Mouse (Mus musculus) liver, embryonic 13.5 days (tissue): ENCODE results near the gene Slc24a2. TPM values are rescaled to one million over a fixed set of nuclear protein-coding genes. Genes with fewer than 3 reads are reported as not detected.

Experiments
- ATAC-seq: fragments of 200-750 bp; cut with Nextera tagmentation; 2 replicates; pipeline ENCODE4 v1.8.0; 2017; ENCODE audit warnings: low read depth, mild to moderate bottlenecking, moderate number of reproducible peaks, moderate library complexity
- DNase-seq: peaks from one replicate; pipeline ENCODE4 v3.0.0; 2022
- H3K27ac ChIP-seq: fragments of 300-500 bp; sonication (generic); 2 replicates; pipeline ENCODE4 v1.5.1; 2015; ENCODE audit warnings: moderate library complexity, mild to moderate bottlenecking, inconsistent platforms
- H3K27me3 ChIP-seq: fragments of 300-500 bp; sonication (generic); 2 replicates; pipeline ENCODE4 v1.6.1; 2015; ENCODE audit warnings: mild to moderate bottlenecking, inconsistent platforms
- H3K36me3 ChIP-seq: fragments of 300-500 bp; sonication (generic); 2 replicates; pipeline ENCODE4 v1.6.1; 2015; ENCODE audit warnings: mild to moderate bottlenecking, inconsistent platforms
- H3K4me1 ChIP-seq: fragments of 300-500 bp; sonication (generic); replicated peaks from 2 replicates; pipeline ENCODE4 v1.6.1; 2015; ENCODE audit warnings: inconsistent platforms
- H3K4me2 ChIP-seq: fragments of 300-500 bp; sonication (generic); 2 replicates; pipeline ENCODE4 v1.6.1; 2015; ENCODE audit warnings: inconsistent platforms, mild to moderate bottlenecking, moderate library complexity
- H3K4me3 ChIP-seq: fragments of 300-500 bp; sonication (generic); replicated peaks from 2 replicates; pipeline ENCODE4 v1.5.1; 2015; ENCODE audit warnings: mild to moderate bottlenecking, inconsistent platforms
- H3K9ac ChIP-seq: fragments of 300-500 bp; sonication (generic); 2 replicates; pipeline ENCODE4 v1.6.1; 2015; ENCODE audit warnings: mild to moderate bottlenecking, inconsistent platforms
- H3K9me3 ChIP-seq: fragments of 300-500 bp; sonication (generic); replicated peaks from 2 replicates; pipeline ENCODE4 v1.6.1; 2016; ENCODE audit warnings: inconsistent platforms
- WGBS: fragments of 180-500 bp; shearing (Covaris S2); methylation state at CpG from one replicate; pipeline ENCODE4 v1.1.7; 2015; ENCODE audit not compliant: insufficient replicate concordance; 5-methylcytosine and 5-hydroxymethylcytosine counted together
- polyA plus RNA-seq: library from polyadenylated mRNA; unstranded; fragments of >200 nt; fragmentation: Nextera tagmentation; extraction: Ambion mirVana; gene quantifications from 2 replicates; pipeline ENCODE4 v1.2.1, GENCODE M21; 2015

Slc24a2 gene
- polyA plus RNA-seq, result 0.07 TPM in 1 of 2 replicates, not detected in the other

GRCm38 (mm10) chr4:87229960-87230551, at the start of gene Slc24a2:
TSS of gene Slc24a2 (minus strand) at chr4:87230477.
- no peak within 1 kb of the TSS for H3K27ac ChIP-seq
- DNase-seq (no peak), ATAC-seq (peak; percentile 43; the same call in 1 of the 2 replicates)
- 0 out of 2 replicates have a peak, but pooled peaks cover 4% of the 10 kb centered on the region for H3K4me1 ChIP-seq
- peak within 1 kb of the TSS; percentile 65 for H3K4me2 ChIP-seq
- H3K36me3 ChIP-seq, result no peaks in the 10 kb centered on the region
- no peak within 1 kb of the TSS for H3K9ac ChIP-seq
- 0 out of 2 replicates have a peak, but pooled peaks cover 3% of the 10 kb centered on the region for H3K9me3 ChIP-seq
- peaks cover 20% of the 10 kb centered on the region for H3K27me3 ChIP-seq
- H3K4me3 ChIP-seq, result peak within 1 kb of the TSS; percentile 48
- WGBS, result under 1% methylated on average over 60 of the region's 62 CpGs

- ATAC-seq, result no peak
Observed at GRCm38 (mm10) chr4:87274825-87275224, 44.5 kb upstream of the Slc24a2 start.

GRCm38 (mm10) chr4:87274276-87274675, 44.0 kb upstream of the Slc24a2 start:
- ATAC-seq (no peak), DNase-seq (no peak)
- Histone ChIP-seq H3K27me3 (no peaks in the 10 kb centered on the region), H3K27ac (no peak overlapping the region), H3K4me1 (no peaks in the 10 kb centered on the region), H3K36me3 (no peaks in the 10 kb centered on the region), H3K4me3 (no peak overlapping the region), H3K9me3 (no peaks in the 10 kb centered on the region), H3K4me2 (no peak overlapping the region), H3K9ac (no peak overlapping the region)
- WGBS, result 59% methylated on average over 2 of the region's 2 CpGs

More at GRCm38 (mm10) chr4:87274825-87275224, 44.5 kb upstream of the Slc24a2 start:
- Histone ChIP-seq H3K4me2 (no peak overlapping the region), H3K9ac (no peak overlapping the region), H3K9me3 (no peaks in the 10 kb centered on the region), H3K4me3 (no peak overlapping the region), H3K4me1 (no peaks in the 10 kb centered on the region), H3K27me3 (no peaks in the 10 kb centered on the region), H3K36me3 (no peaks in the 10 kb centered on the region), H3K27ac (no peak overlapping the region)
- no peak for DNase-seq
- WGBS, result 32% methylated on average over 1 of the region's 1 CpGs

- Histone ChIP-seq H3K36me3 (no peaks in the 10 kb centered on the region), H3K4me1 (no peaks in the 10 kb centered on the region)
Observed at GRCm38 (mm10) chr4:87273476-87273875, 43.2 kb upstream of the Slc24a2 start.

GRCm38 (mm10) chr4:87229224-87229959, 885 bp downstream of the Slc24a2 start:
- Histone ChIP-seq H3K27me3 (peaks cover 20% of the 10 kb centered on the region), H3K4me1 (0 out of 2 replicates have a peak, but pooled peaks cover 4% of the 10 kb centered on the region), H3K36me3 (no peaks in the 10 kb centered on the region), H3K27ac (no peak overlapping the region), H3K9me3 (0 out of 2 replicates have a peak, but pooled peaks cover 3% of the 10 kb centered on the region), H3K4me2 (peak overlapping the region; percentile 65), H3K4me3 (peak overlapping the region; percentile 48), H3K9ac (no peak overlapping the region)
- ATAC-seq (no peak), DNase-seq (no peak)
- 20% methylated on average over 14 of the region's 14 CpGs for WGBS

More at GRCm38 (mm10) chr4:87273476-87273875, 43.2 kb upstream of the Slc24a2 start:
- H3K9me3 ChIP-seq, result no peaks in the 10 kb centered on the region
- no peak overlapping the region for H3K4me3 ChIP-seq
- WGBS, result 74% methylated on average over 3 of the region's 3 CpGs
- ATAC-seq (no peak), DNase-seq (no peak)
- no peak overlapping the region for H3K27ac ChIP-seq
- H3K27me3 ChIP-seq, result no peaks in the 10 kb centered on the region
- no peak overlapping the region for H3K9ac ChIP-seq
- no peak overlapping the region for H3K4me2 ChIP-seq

- Histone ChIP-seq H3K27ac (no peak overlapping the region), H3K9me3 (no peaks in the 10 kb centered on the region), H3K9ac (no peak overlapping the region), H3K36me3 (no peaks in the 10 kb centered on the region), H3K27me3 (no peaks in the 10 kb centered on the region), H3K4me3 (no peak overlapping the region), H3K4me2 (no peak overlapping the region), H3K4me1 (no peaks in the 10 kb centered on the region)
- ATAC-seq, result no peak
- 39% methylated on average over 2 of the region's 2 CpGs for WGBS
- DNase-seq, result no peak
Observed at GRCm38 (mm10) chr4:87221586-87221985, 8.7 kb downstream of the Slc24a2 start.

GRCm38 (mm10) chr4:87218196-87218595, 12.1 kb downstream of the Slc24a2 start:
- ATAC-seq (no peak), DNase-seq (no peak)
- Histone ChIP-seq H3K36me3 (no peaks in the 10 kb centered on the region), H3K27me3 (no peaks in the 10 kb centered on the region), H3K4me1 (no peaks in the 10 kb centered on the region), H3K9ac (no peak overlapping the region), H3K4me2 (no peak overlapping the region), H3K27ac (no peak overlapping the region), H3K4me3 (no peak overlapping the region), H3K9me3 (no peaks in the 10 kb centered on the region)
- WGBS, result 57% methylated on average over 5 of the region's 5 CpGs

- Histone ChIP-seq H3K27me3 (no peaks in the 10 kb centered on the region), H3K9me3 (no peaks in the 10 kb centered on the region), H3K36me3 (no peaks in the 10 kb centered on the region), H3K27ac (no peak overlapping the region), H3K4me1 (no peaks in the 10 kb centered on the region), H3K4me3 (no peak overlapping the region), H3K9ac (no peak overlapping the region), H3K4me2 (no peak overlapping the region)
- no peak for DNase-seq
- 55% methylated on average over 6 of the region's 6 CpGs for WGBS
- ATAC-seq, result no peak
Observed at GRCm38 (mm10) chr4:87211344-87211978, 18.8 kb downstream of the Slc24a2 start.

- no peak overlapping the region for H3K9ac ChIP-seq
- H3K27me3 ChIP-seq, result no peaks in the 10 kb centered on the region
- H3K4me1 ChIP-seq, result no peaks in the 10 kb centered on the region
- no peak overlapping the region for H3K4me2 ChIP-seq
- H3K9me3 ChIP-seq, result no peaks in the 10 kb centered on the region
- H3K36me3 ChIP-seq, result no peaks in the 10 kb centered on the region
- no peak overlapping the region for H3K4me3 ChIP-seq
- no peak for DNase-seq
- WGBS, result 52% methylated on average over 3 of the region's 3 CpGs
- no peak for ATAC-seq
- no peak overlapping the region for H3K27ac ChIP-seq
Observed at GRCm38 (mm10) chr4:87210533-87210932, 19.7 kb downstream of the Slc24a2 start.

- no peak overlapping the region for H3K27ac ChIP-seq
- H3K4me3 ChIP-seq, result no peak overlapping the region
- H3K4me2 ChIP-seq, result no peak overlapping the region
- DNase-seq, result no peak
- no peak for ATAC-seq
- 45% methylated on average over 2 of the region's 2 CpGs for WGBS
- H3K9me3 ChIP-seq, result no peaks in the 10 kb centered on the region
- H3K9ac ChIP-seq, result no peak overlapping the region
- no peaks in the 10 kb centered on the region for H3K4me1 ChIP-seq
- no peaks in the 10 kb centered on the region for H3K27me3 ChIP-seq
- no peaks in the 10 kb centered on the region for H3K36me3 ChIP-seq
Observed at GRCm38 (mm10) chr4:87202081-87202480, 28.2 kb downstream of the Slc24a2 start.

- H3K36me3 ChIP-seq, result no peaks in the 10 kb centered on the region
- no peak overlapping the region for H3K4me3 ChIP-seq
- H3K9ac ChIP-seq, result no peak overlapping the region
- H3K4me2 ChIP-seq, result no peak overlapping the region
- no peaks in the 10 kb centered on the region for H3K4me1 ChIP-seq
- H3K9me3 ChIP-seq, result no peaks in the 10 kb centered on the region
- H3K27ac ChIP-seq, result no peak overlapping the region
- no peaks in the 10 kb centered on the region for H3K27me3 ChIP-seq
- ATAC-seq (no peak), DNase-seq (no peak)
- 52% methylated on average over 3 of the region's 3 CpGs for WGBS
Observed at GRCm38 (mm10) chr4:87201229-87201628, 29.0 kb downstream of the Slc24a2 start.
